Mouse (Mus musculus): ENCODE measurements around the gene Gm28035. TPM values are rescaled to one million over a fixed set of nuclear protein-coding genes. Genes with fewer than 3 reads are reported as not detected.

Gene Gm28035
- polyA plus RNA-seq, 1 experiment: 8.6 TPM

DNA sequence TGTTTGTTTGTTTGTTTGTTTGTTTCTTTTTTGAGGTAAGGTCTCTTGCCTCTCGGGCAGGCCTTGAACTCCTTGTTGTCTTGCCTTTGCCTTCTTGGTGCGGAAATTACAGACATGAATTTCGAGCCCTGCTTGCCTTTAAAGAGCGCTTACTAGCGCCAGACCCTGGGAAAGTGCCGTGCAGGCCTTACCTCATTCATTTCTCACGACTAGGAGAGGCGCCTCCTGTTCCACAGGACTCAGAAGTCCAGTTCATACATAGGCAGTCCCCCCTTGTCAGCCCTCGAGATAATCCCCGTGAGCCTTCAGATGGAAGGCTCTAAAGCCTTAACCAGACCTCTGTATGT is 46.6 kb downstream of the Gm28035 start:
- TF ChIP-seq POLR2A (IDR thresholded peaks at IDR 0.05; ENCODE audit: borderline replicate concordance, insufficient read depth, low read length) (no peak), CTCF (IDR thresholded peaks at IDR 0.05; ENCODE audit: borderline replicate concordance, insufficient read depth, low read depth, low read length) (no peak)
- H3K27me3 ChIP-seq (ENCODE audit: control insufficient read depth, insufficient read depth, low read length): no peaks in the 10 kb centered on the region
- H3K4me1 ChIP-seq (ENCODE audit: control insufficient read depth, insufficient read depth, low read length): peaks cover 10% of the 10 kb centered on the region
- under 1% methylated on average over 10 of the region's 10 CpGs for WGBS
- H3K4me3 ChIP-seq (replicated peaks; ENCODE audit: insufficient read depth, low read depth, low read length): peak overlapping the region; percentile 89
- DNase-seq: peak; percentile 26 to 37
- no peak overlapping the region for H3K27ac ChIP-seq (ENCODE audit: insufficient read depth, low read length)

- no peak overlapping the region for H3K4me3 ChIP-seq (replicated peaks; ENCODE audit: insufficient read depth, low read depth, low read length)
- H3K27ac ChIP-seq (ENCODE audit: insufficient read depth, low read length): no peak overlapping the region
- no peak for DNase-seq
- H3K4me1 ChIP-seq (ENCODE audit: control insufficient read depth, insufficient read depth, low read length): no peaks in the 10 kb centered on the region
- TF ChIP-seq POLR2A (IDR thresholded peaks at IDR 0.05; ENCODE audit: borderline replicate concordance, insufficient read depth, low read length): no peak
- H3K27me3 ChIP-seq (ENCODE audit: control insufficient read depth, insufficient read depth, low read length): no peaks in the 10 kb centered on the region
- 78% methylated on average over 3 of the region's 3 CpGs for WGBS
Measured at GRCm38 (mm10) chr2:30299525-30299924, 59.2 kb downstream of the Gm28035 start.

DNA sequence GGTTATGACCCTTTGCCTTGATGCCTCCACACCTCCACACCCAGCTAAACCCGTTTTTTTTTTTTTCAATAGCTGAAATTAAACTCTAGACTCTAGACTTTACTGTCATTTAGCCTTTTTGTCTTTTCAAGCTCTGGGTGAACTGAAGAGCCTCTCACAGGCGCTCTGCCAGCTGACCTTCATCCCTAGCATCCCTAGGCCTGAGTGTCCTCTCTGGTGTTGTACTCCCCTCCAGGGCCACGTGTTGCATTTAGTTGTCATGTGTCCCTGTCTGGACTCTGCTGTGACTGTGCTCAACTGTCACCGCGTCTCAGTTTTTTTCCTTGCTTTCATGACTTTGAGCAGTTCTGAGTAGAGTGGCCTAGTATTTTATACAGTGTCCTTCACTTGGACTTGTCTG is 59.6 kb downstream of the Gm28035 start:
- Histone ChIP-seq H3K27ac (ENCODE audit: insufficient read depth, low read length) (no peak overlapping the region), H3K4me1 (ENCODE audit: control insufficient read depth, insufficient read depth, low read length) (no peaks in the 10 kb centered on the region), H3K27me3 (ENCODE audit: control insufficient read depth, insufficient read depth, low read length) (no peaks in the 10 kb centered on the region), H3K4me3 (replicated peaks; ENCODE audit: insufficient read depth, low read depth, low read length) (no peak overlapping the region)
- DNase-seq: no peak
- 84% methylated on average over 5 of the region's 5 CpGs for WGBS
- no peak for TF ChIP-seq POLR2A (IDR thresholded peaks at IDR 0.05; ENCODE audit: borderline replicate concordance, insufficient read depth, low read length)

DNA sequence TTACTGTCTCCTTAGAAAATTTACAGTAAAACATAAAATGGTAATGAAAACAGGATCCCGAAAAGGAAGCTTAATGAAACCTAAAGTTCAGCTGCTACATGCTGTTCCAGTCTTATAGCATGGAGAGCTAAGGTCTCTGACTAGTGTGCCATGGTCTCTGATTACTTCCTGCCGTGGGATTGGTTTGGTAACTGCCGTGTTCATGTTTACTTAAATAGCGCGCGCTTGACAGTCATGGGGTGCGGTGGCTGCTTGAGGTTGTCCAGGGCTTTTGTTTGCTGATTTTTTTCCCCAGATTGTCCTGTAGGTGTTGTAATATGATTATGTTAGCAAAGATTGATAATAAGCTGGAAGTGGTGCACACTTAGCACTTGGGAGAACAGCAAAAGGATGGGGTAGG is 65.7 kb downstream of the Gm28035 start:
- DNase-seq: no peak
- no peak overlapping the region for H3K4me3 ChIP-seq (replicated peaks; ENCODE audit: insufficient read depth, low read depth, low read length)
- no peak overlapping the region for H3K27ac ChIP-seq (ENCODE audit: insufficient read depth, low read length)
- no peak for TF ChIP-seq CTCF (IDR thresholded peaks at IDR 0.05; ENCODE audit: borderline replicate concordance, insufficient read depth, low read depth, low read length)
- no peak for TF ChIP-seq POLR2A (IDR thresholded peaks at IDR 0.05; ENCODE audit: borderline replicate concordance, insufficient read depth, low read length)
- no peaks in the 10 kb centered on the region for H3K27me3 ChIP-seq (ENCODE audit: control insufficient read depth, insufficient read depth, low read length)
- WGBS: 95% methylated on average over 7 of the region's 7 CpGs
- no peaks in the 10 kb centered on the region for H3K4me1 ChIP-seq (ENCODE audit: control insufficient read depth, insufficient read depth, low read length)

DNA sequence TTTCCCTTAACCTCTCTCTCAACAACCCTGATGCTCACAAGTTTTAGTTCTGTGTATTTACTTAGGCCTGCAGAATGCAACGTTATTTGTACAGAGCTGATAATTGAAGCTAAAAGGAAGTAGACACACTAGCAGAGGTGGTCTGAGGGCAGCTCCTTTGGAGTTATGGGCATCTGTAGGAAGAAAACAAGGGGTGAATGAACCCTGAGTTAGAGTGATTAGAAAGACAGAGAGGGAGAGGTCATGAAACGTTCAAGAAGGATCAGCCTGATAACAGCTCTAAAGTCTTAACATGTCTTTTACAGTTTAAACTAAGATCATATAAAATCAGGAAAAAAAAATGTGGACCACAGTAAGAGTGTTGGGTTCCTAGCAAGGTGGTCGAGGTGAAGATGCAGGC is 69.0 kb downstream of the Gm28035 start:
- Histone ChIP-seq H3K27ac (ENCODE audit: insufficient read depth, low read length) (no peak overlapping the region), H3K27me3 (ENCODE audit: control insufficient read depth, insufficient read depth, low read length) (no peaks in the 10 kb centered on the region), H3K4me1 (ENCODE audit: control insufficient read depth, insufficient read depth, low read length) (no peaks in the 10 kb centered on the region), H3K4me3 (replicated peaks; ENCODE audit: insufficient read depth, low read depth, low read length) (no peak overlapping the region)
- TF ChIP-seq POLR2A (IDR thresholded peaks at IDR 0.05; ENCODE audit: borderline replicate concordance, insufficient read depth, low read length) (no peak), CTCF (IDR thresholded peaks at IDR 0.05; ENCODE audit: borderline replicate concordance, insufficient read depth, low read depth, low read length) (no peak)
- no peak for DNase-seq
- 91% methylated on average over 3 of the region's 3 CpGs for WGBS

DNA sequence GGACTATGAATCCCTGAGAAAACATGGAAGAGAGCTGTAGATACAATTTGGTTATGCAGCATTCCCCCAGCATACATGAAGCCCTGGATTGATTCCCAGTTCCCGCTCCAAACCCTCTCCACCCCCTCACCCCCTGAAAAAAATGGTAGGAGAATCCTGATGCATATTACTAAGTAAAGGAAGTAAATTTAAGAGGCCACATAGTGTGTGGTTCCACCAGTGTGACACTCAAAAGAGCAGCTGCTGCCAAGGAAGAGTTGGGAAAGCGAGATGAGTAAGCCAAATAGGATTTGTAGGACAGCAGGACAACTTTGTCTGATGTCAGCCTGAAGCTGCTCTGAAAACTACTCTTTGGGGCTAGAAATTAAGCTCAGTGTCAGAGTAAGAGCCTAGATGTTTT is 71.1 kb downstream of the Gm28035 start:
- no peak for TF ChIP-seq CTCF (IDR thresholded peaks at IDR 0.05; ENCODE audit: borderline replicate concordance, insufficient read depth, low read depth, low read length)
- no peak for TF ChIP-seq POLR2A (IDR thresholded peaks at IDR 0.05; ENCODE audit: borderline replicate concordance, insufficient read depth, low read length)
- DNase-seq: no peak
- WGBS: 88% methylated on average over 2 of the region's 2 CpGs
- no peaks in the 10 kb centered on the region for H3K4me1 ChIP-seq (ENCODE audit: control insufficient read depth, insufficient read depth, low read length)
- H3K27me3 ChIP-seq (ENCODE audit: control insufficient read depth, insufficient read depth, low read length): no peaks in the 10 kb centered on the region
- no peak overlapping the region for H3K27ac ChIP-seq (ENCODE audit: insufficient read depth, low read length)
- H3K4me3 ChIP-seq (replicated peaks; ENCODE audit: insufficient read depth, low read depth, low read length): no peak overlapping the region

- WGBS: 88% methylated on average over 4 of the region's 4 CpGs
- H3K27me3 ChIP-seq (ENCODE audit: control insufficient read depth, insufficient read depth, low read length): no peaks in the 10 kb centered on the region
- no peaks in the 10 kb centered on the region for H3K4me1 ChIP-seq (ENCODE audit: control insufficient read depth, insufficient read depth, low read length)
- no peak for TF ChIP-seq POLR2A (IDR thresholded peaks at IDR 0.05; ENCODE audit: borderline replicate concordance, insufficient read depth, low read length)
- TF ChIP-seq CTCF (IDR thresholded peaks at IDR 0.05; ENCODE audit: borderline replicate concordance, insufficient read depth, low read depth, low read length): no peak
- DNase-seq: no peak
- H3K4me3 ChIP-seq (replicated peaks; ENCODE audit: insufficient read depth, low read depth, low read length): no peak overlapping the region
- H3K27ac ChIP-seq (ENCODE audit: insufficient read depth, low read length): no peak overlapping the region
Measured at GRCm38 (mm10) chr2:30316136-30316535, 75.8 kb downstream of the Gm28035 start.

DNA sequence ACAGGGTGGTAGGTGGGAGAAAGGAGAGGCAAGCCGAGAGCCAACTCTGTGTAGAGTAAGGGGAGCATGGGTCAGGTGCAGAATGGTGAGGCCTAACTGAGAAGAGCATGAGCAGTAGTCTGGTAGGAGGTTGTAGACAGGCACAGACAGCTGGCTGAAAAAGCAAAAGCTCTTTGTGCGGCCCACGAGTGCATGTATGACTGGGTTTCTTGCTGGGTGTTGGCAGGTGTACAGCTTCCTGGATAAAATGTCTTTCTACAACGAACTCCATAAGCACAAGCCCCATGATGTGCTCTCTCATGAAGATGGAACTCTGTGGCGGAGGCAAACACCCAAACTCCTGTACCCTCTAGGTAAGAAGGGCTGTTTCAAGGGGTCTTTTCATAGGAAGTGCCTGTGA is 76.6 kb downstream of the Gm28035 start:
- no peak overlapping the region for H3K4me3 ChIP-seq (replicated peaks; ENCODE audit: insufficient read depth, low read depth, low read length)
- H3K27ac ChIP-seq (ENCODE audit: insufficient read depth, low read length): no peak overlapping the region
- WGBS: 56% methylated on average over 5 of the region's 5 CpGs
- no peaks in the 10 kb centered on the region for H3K4me1 ChIP-seq (ENCODE audit: control insufficient read depth, insufficient read depth, low read length)
- no peaks in the 10 kb centered on the region for H3K27me3 ChIP-seq (ENCODE audit: control insufficient read depth, insufficient read depth, low read length)
- no peak for DNase-seq
- TF ChIP-seq POLR2A (IDR thresholded peaks at IDR 0.05; ENCODE audit: borderline replicate concordance, insufficient read depth, low read length) (no peak), CTCF (IDR thresholded peaks at IDR 0.05; ENCODE audit: borderline replicate concordance, insufficient read depth, low read depth, low read length) (no peak)

DNA sequence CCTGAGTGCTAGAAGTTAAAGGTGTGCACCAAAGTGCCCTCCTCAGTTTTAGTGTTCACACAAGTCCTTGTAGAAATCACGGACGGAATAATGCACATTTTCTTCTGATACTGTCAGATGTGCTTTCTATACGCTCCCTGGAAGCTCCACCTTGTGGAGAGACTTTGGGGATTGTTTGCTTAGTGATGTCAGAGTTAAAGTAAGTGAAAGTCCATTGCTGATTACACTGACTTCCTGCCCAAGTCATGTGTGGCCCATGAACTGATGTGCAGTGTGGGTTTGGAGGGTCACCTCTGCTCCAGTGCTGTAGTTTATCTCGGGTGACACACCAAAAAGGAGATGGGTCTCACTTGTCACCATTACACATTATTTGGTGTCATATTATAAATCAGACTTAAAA is 78.9 kb downstream of the Gm28035 start:
- no peak for DNase-seq
- no peak overlapping the region for H3K4me3 ChIP-seq (replicated peaks; ENCODE audit: insufficient read depth, low read depth, low read length)
- TF ChIP-seq POLR2A (IDR thresholded peaks at IDR 0.05; ENCODE audit: borderline replicate concordance, insufficient read depth, low read length): no peak
- TF ChIP-seq CTCF (IDR thresholded peaks at IDR 0.05; ENCODE audit: borderline replicate concordance, insufficient read depth, low read depth, low read length): no peak
- WGBS: 89% methylated on average over 4 of the region's 4 CpGs
- H3K27ac ChIP-seq (ENCODE audit: insufficient read depth, low read length): no peak overlapping the region
- no peaks in the 10 kb centered on the region for H3K4me1 ChIP-seq (ENCODE audit: control insufficient read depth, insufficient read depth, low read length)
- no peaks in the 10 kb centered on the region for H3K27me3 ChIP-seq (ENCODE audit: control insufficient read depth, insufficient read depth, low read length)
